Mouse (Mus musculus) cerebellum, postnatal 25 days (tissue): ENCODE measurements around the gene Olfr1184.
"Not testable (repeated sequence)": the region's sequence is repeated elsewhere in the genome, so short reads cannot be mapped to it uniquely, and the experiment has no call there.

Source experiments
- DNase-seq, 2 experiments: peaks; one replicate each; pipeline ENCODE4 v3.0.0; 2021; ENCODE audit warnings: mixed read lengths in 2 of 2

The Olfr1184 gene

GRCm38 (mm10) chr2:88483298-88483697 is at the start of gene Olfr1184:
TSS of gene Olfr1184 (plus strand) at chr2:88483598.
- DNase-seq = no peak

DNA sequence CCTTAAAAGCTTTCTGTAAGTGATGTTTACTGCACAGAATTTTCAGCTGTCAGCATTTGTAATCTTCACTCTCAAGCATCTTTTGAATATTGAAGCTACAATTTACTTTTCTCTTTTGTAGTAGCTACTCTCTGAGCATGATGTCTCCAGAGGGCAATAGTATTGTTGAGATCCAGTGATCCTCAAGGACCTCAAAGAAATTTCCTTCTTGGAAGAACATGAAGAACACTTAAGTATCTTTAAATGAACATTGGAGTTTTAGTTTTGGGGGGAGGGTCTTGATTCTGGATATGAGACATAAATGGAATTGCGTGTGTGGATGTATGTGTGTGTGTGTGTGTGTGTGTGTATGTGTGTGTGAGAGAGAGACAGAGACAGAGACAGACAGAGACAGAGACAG is 34.4 kb upstream of the Olfr1184 start, which contains the start of gene Gm13757:
Gm13757 (minus strand) TSS at position 101 of the 400 bp plus-strand sequence.
- no peak for DNase-seq

DNA sequence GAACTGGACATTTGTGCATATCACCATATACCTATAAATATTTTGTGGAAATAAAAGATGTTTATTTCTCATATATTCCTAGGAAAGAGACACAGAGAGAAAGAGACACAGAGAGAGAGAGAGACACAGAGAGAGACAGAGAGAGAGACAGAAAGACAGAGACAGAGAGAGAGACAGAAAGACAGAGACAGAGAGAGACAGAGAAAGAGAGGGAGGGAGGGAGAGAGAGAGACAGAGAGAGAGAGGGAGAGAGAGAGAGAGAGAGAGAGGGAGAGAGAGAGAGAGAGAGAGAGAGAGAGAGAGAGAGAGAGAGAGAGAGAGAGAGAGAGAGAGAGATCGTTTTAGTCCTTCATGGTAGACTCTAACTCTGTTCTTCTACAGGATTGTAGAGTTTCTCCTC is 28.8 kb upstream of the Olfr1184 start, which contains the start of gene Olfr1183:
Olfr1183 (plus strand) TSS at position 301 of the 400 bp plus-strand sequence.
- DNase-seq = not testable (repeated sequence)

- no peak for DNase-seq
Measured at GRCm38 (mm10) chr2:88493020-88493419, 9.6 kb downstream of the Olfr1184 start, which contains the start of gene Olfr1185-ps1. TSS of gene Olfr1185-ps1 (plus strand) at chr2:88493320.

- no peak for DNase-seq
Measured at GRCm38 (mm10) chr2:88518251-88518650, 34.9 kb downstream of the Olfr1184 start, which contains the start of gene Olfr1186. TSS of gene Olfr1186 (plus strand) at chr2:88518551.

GRCm38 (mm10) chr2:88525720-88526119 is 42.3 kb downstream of the Olfr1184 start:
- no peak for DNase-seq
